Mouse (Mus musculus): ENCODE measurements around the gene H3f3a. TPM values are rescaled to one million over a fixed set of nuclear protein-coding genes. Genes with fewer than 3 reads are reported as not detected.

The H3f3a gene
- polyA plus RNA-seq, 1 experiment from 2014 or later, result 721 TPM

GRCm38 (mm10) chr1:180768334-180769168 lies 45.2 kb downstream of the H3f3a start:
- Histone ChIP-seq H3K79me2 (ENCODE audit: inconsistent target) (no peaks in the 10 kb centered on the region), H3K36me3 (ENCODE audit: inconsistent target) (no peaks in the 10 kb centered on the region), H3K4me3 (ENCODE audit: inconsistent target) (peak overlapping the region; percentile 32), H3K27ac (peak overlapping the region; percentile 80)
- 8% methylated on average over 37 of the region's 37 CpGs for WGBS (ENCODE audit: missing documents)

- Histone ChIP-seq H3K27ac (peak overlapping the region; percentile 80), H3K4me3 (ENCODE audit: inconsistent target) (peak overlapping the region; percentile 32), H3K36me3 (ENCODE audit: inconsistent target) (no peaks in the 10 kb centered on the region), H3K79me2 (ENCODE audit: inconsistent target) (no peaks in the 10 kb centered on the region)
- 23% methylated on average over 10 of the region's 10 CpGs for WGBS (ENCODE audit: missing documents)
These were observed 46.0 kb downstream of the H3f3a start for GRCm38 (mm10) chr1:180767541-180768333.

- Histone ChIP-seq H3K27ac (peak overlapping the region; percentile 80), H3K79me2 (ENCODE audit: inconsistent target) (no peaks in the 10 kb centered on the region), H3K4me3 (ENCODE audit: inconsistent target) (no peak overlapping the region), H3K36me3 (ENCODE audit: inconsistent target) (no peaks in the 10 kb centered on the region)
- WGBS (ENCODE audit: missing documents), result 1% methylated on average over 4 of the region's 5 CpGs
These were observed 47.2 kb downstream of the H3f3a start for GRCm38 (mm10) chr1:180766557-180766956.

GRCm38 (mm10) chr1:180765393-180765792 lies 48.4 kb downstream of the H3f3a start:
- Histone ChIP-seq H3K27ac (no peak overlapping the region), H3K4me3 (ENCODE audit: inconsistent target) (no peak overlapping the region), H3K36me3 (ENCODE audit: inconsistent target) (no peaks in the 10 kb centered on the region), H3K79me2 (ENCODE audit: inconsistent target) (no peaks in the 10 kb centered on the region)
- 92% methylated on average over 5 of the region's 5 CpGs for WGBS (ENCODE audit: missing documents)

GRCm38 (mm10) chr1:180763828-180764227 lies 49.9 kb downstream of the H3f3a start:
- WGBS (ENCODE audit: missing documents), result 7% methylated on average over 11 of the region's 11 CpGs
- no peak overlapping the region for H3K4me3 ChIP-seq (ENCODE audit: inconsistent target)

GRCm38 (mm10) chr1:180763307-180763706 lies 50.4 kb downstream of the H3f3a start:
- Histone ChIP-seq H3K27ac (no peak overlapping the region), H3K79me2 (ENCODE audit: inconsistent target) (no peaks in the 10 kb centered on the region), H3K36me3 (ENCODE audit: inconsistent target) (no peaks in the 10 kb centered on the region), H3K4me3 (ENCODE audit: inconsistent target) (no peak overlapping the region)
- WGBS (ENCODE audit: missing documents), result 44% methylated on average over 14 of the region's 14 CpGs

More at GRCm38 (mm10) chr1:180763828-180764227, 49.9 kb downstream of the H3f3a start:
- no peaks in the 10 kb centered on the region for H3K79me2 ChIP-seq (ENCODE audit: inconsistent target)
- H3K27ac ChIP-seq, result no peak overlapping the region
- H3K36me3 ChIP-seq (ENCODE audit: inconsistent target), result no peaks in the 10 kb centered on the region

- H3K4me3 ChIP-seq (ENCODE audit: inconsistent target), result no peak overlapping the region
- no peaks in the 10 kb centered on the region for H3K36me3 ChIP-seq (ENCODE audit: inconsistent target)
- no peaks in the 10 kb centered on the region for H3K79me2 ChIP-seq (ENCODE audit: inconsistent target)
- WGBS (ENCODE audit: missing documents), result 8% methylated on average over 8 of the region's 8 CpGs
- no peak overlapping the region for H3K27ac ChIP-seq
These were observed 51.1 kb downstream of the H3f3a start for GRCm38 (mm10) chr1:180762679-180763078.

- H3K79me2 ChIP-seq (ENCODE audit: inconsistent target), result no peaks in the 10 kb centered on the region
- H3K27ac ChIP-seq, result no peak overlapping the region
- 92% methylated on average over 6 of the region's 11 CpGs for WGBS (ENCODE audit: missing documents)
- H3K4me3 ChIP-seq (ENCODE audit: inconsistent target), result no peak overlapping the region
- no peaks in the 10 kb centered on the region for H3K36me3 ChIP-seq (ENCODE audit: inconsistent target)
These were observed 51.6 kb downstream of the H3f3a start for GRCm38 (mm10) chr1:180762180-180762579.

- WGBS (ENCODE audit: missing documents), result 93% methylated on average over 7 of the region's 7 CpGs
- H3K79me2 ChIP-seq (ENCODE audit: inconsistent target), result no peaks in the 10 kb centered on the region
- H3K27ac ChIP-seq, result no peak overlapping the region
- H3K36me3 ChIP-seq (ENCODE audit: inconsistent target), result peaks cover 19% of the 10 kb centered on the region
- H3K4me3 ChIP-seq (ENCODE audit: inconsistent target), result no peak overlapping the region
These were observed 55.7 kb downstream of the H3f3a start for GRCm38 (mm10) chr1:180757956-180758520.

GRCm38 (mm10) chr1:180757252-180757955 lies 56.3 kb downstream of the H3f3a start:
- Histone ChIP-seq H3K36me3 (ENCODE audit: inconsistent target) (peaks cover 26% of the 10 kb centered on the region), H3K4me3 (ENCODE audit: inconsistent target) (no peak overlapping the region), H3K79me2 (ENCODE audit: inconsistent target) (no peaks in the 10 kb centered on the region), H3K27ac (no peak overlapping the region)
- 78% methylated on average over 3 of the region's 3 CpGs for WGBS (ENCODE audit: missing documents)

GRCm38 (mm10) chr1:180756711-180757110 lies 57.0 kb downstream of the H3f3a start:
- no peaks in the 10 kb centered on the region for H3K79me2 ChIP-seq (ENCODE audit: inconsistent target)
- H3K27ac ChIP-seq, result no peak overlapping the region
- H3K36me3 ChIP-seq (ENCODE audit: inconsistent target), result peaks cover 33% of the 10 kb centered on the region
- WGBS (ENCODE audit: missing documents), result 47% methylated on average over 2 of the region's 2 CpGs
- no peak overlapping the region for H3K4me3 ChIP-seq (ENCODE audit: inconsistent target)

GRCm38 (mm10) chr1:180754376-180754775 lies 59.4 kb downstream of the H3f3a start:
- 100% methylated on average over 8 of the region's 8 CpGs for WGBS (ENCODE audit: missing documents)
- peaks cover 33% of the 10 kb centered on the region for H3K36me3 ChIP-seq (ENCODE audit: inconsistent target)
- H3K4me3 ChIP-seq (ENCODE audit: inconsistent target), result no peak overlapping the region
- no peaks in the 10 kb centered on the region for H3K79me2 ChIP-seq (ENCODE audit: inconsistent target)
- H3K27ac ChIP-seq, result no peak overlapping the region

GRCm38 (mm10) chr1:180752115-180752514 lies 61.6 kb downstream of the H3f3a start:
- Histone ChIP-seq H3K36me3 (ENCODE audit: inconsistent target) (peaks cover 53% of the 10 kb centered on the region), H3K79me2 (ENCODE audit: inconsistent target) (no peaks in the 10 kb centered on the region), H3K27ac (no peak overlapping the region), H3K4me3 (ENCODE audit: inconsistent target) (no peak overlapping the region)
- 93% methylated on average over 11 of the region's 11 CpGs for WGBS (ENCODE audit: missing documents)
